Mouse (Mus musculus) cerebellum, postnatal 4 days (tissue): ENCODE data around the gene Ip6k3.

Source experiments
- DNase-seq, 2 experiments: peaks; one replicate each; pipeline ENCODE4 v3.0.0; 2022; ENCODE audit warnings: low spot score in 2 of 2, mixed read lengths in 1 of 2

The Ip6k3 gene

DNA sequence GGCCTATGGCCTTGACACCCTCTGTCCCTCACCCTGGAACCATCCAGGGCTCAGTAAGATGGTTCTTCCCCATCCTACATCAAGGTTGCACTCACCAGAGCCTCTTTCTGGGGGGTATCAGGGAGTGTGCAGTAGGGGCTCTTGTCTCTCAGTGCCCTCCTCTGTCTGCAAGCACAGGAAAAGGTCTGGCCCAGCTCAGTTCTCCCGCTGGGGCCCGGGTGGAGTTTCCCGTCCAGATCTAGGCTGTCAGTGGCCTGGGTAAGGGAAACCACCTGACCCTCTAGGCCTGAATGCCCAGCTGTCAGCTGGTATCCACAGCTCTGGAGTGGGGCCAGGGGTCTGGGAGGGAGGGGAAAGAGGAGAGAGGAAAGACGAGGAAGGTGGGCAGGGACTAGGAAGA is at the start of gene Ip6k3:
Ip6k3 (minus strand) TSS at position 251 of the 400 bp plus-strand sequence.
- peak in 1 of 2 experiments; percentile 31 for DNase-seq

DNA sequence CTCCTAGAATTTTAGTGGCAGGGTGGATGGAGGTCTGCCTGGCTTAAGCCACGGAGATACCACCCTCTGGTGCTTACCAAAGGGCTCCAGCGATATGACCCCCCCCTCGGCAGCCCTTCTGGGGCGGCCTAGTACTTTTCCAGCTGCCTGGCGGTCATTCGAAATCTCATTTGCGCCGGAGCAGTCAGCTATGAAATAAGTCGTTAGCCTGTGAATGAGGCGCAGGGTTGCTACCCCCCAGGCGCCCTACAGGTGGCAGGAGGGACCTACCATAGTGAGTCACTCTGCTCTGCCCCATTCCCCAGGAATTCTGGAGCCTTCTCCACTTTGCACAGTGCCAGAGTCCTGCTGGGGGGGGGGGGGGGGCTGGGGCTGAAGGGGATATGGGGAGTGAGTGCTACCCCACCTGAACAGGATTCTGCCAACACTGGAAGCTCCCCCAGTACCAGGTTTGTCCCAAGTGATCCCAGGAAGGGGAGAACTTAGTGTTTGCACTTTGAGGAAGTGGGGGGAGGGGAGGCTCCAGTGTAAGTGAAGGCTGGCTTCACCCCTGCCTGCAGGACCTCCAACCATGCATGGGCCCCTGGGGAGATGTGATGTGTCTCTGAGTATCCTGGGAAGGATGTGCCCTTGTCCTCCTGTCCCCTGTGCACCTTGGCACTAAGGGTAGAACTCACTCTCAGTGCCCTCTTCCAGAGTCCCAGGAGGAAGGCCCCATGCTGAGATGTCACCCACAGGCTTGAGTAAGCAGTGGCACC is 45.4 kb upstream of the Ip6k3 start:
- DNase-seq: peak in 1 of 2 experiments; percentile 79

DNA sequence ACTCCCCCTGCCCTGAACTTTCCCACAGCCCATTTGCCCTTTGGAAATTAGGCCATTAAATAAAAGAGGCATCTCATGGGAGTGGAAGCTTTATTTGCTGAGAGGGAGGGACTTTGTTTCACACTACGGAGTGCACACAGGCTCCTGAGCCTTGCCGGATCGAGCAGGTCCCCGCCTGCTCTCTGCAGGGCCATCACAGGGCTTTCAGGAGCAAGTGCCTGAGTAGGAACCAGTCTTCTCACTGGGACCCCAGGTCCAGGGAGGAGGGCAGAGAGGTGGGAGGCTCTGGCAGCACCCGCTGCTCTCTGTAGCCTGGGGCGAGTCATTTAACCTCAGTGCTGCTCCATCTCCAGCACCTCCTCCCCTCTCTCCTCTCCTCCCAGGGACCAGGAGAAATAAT is 44.4 kb upstream of the Ip6k3 start:
- no peak for DNase-seq

DNA sequence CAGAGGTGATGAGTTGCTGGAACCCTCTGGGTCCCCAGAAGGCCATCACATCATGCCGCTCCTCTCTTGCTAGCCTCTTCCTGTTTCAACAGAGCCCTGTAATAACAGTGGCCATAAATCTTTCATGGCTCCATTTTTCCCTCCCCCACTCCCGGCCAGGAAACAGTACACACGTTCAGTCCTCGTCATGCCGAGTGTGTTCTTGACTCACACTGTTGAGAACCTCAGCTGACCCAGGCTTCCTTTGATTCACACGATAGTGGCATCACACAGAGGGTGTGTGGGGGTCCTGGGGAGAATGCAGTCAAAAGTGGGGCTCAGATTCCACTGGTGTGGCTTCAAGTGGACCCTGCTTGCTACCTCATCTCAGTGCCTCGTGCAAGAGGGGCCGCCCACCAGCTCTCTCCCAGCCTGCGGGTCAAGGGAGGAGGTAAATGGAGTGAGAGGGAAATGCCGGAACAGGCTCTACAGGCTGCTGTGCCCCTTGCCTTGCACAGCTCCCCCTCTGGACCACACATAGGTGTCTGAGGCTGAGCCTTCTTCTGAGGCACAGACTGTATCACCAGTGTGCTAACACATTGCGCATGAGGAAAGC is 39.6 kb upstream of the Ip6k3 start:
- no peak for DNase-seq

DNA sequence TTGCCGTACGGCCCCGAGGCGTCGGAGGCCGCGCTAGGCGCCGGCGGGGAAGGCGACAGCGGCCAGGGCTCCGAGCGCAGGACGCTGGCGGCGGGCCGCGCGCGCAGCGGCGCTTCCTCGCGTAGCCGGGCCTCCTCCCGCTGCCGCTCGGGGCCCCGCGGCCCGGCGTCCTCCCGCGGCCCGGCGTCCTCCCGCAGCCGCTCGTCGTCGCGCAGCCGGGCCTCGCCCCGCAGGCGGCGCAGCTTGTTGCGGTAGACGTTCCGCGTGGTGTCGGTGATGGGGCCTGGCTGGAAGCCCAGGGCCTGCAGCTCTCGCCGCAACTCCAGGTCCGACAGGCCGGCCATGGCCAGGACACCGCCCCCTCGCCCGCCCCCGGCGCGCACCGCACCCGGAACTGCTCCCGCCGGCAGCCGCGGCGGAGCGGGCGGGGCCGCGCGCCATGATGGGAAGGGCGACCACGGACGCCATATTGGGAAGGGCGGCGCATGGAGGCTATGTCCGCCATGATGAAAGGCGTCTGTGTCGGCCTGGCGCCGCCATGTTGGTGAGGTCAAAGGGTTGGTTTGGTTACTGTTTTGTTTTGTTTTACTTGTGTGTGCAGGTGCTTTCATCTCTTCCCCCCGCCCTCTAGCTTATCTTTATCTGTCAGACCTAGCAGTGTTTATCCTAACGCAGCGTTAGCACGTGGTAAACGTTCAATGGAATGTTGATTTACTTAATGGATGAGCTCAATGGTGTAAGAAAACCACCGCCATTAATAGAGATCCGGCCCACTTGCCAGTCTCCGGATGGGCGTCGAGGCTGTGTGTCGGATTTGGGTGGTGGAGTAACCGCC is 36.7 kb upstream of the Ip6k3 start, which contains the start of gene Lemd2:
Lemd2 (minus strand) TSS at position 395 of the 835 bp plus-strand sequence.
- peak; percentile 94 for DNase-seq

DNA sequence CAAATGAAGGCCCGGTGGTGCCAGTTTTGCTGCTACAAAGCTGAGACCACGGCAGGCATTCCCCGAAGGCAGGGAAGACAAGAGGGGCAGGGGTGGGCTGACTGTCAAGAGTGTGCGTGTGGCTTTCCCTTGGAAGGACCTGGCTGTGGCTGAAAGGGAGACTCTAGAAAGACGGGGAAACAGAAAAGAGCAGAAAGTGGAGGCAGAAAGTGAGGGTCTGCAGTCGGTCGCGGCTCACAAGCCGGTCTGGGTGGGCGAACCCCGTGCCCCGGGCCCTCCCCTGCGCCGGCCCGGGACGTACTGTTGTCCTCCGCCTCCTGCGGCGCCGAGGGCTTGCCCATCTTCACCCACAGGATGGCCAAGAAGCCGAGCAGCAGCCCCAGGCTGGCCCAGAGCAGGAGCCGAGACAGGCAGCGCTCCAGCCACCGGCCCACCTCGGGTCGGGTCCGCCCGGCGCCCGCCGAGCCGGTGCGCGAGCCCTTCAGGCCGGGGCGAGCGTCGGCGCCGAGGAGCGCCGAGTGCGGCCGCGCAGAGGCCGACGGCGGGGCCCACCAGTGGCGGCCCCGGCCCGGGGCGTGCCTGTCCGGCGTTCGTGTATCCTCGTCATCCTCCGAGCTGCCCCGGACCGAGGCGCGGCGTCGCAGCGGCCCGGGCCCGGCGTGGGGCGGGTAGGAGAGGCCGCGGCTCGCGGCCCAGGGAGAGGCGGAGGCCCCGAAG is 35.9 kb upstream of the Ip6k3 start:
- no peak for DNase-seq

DNA sequence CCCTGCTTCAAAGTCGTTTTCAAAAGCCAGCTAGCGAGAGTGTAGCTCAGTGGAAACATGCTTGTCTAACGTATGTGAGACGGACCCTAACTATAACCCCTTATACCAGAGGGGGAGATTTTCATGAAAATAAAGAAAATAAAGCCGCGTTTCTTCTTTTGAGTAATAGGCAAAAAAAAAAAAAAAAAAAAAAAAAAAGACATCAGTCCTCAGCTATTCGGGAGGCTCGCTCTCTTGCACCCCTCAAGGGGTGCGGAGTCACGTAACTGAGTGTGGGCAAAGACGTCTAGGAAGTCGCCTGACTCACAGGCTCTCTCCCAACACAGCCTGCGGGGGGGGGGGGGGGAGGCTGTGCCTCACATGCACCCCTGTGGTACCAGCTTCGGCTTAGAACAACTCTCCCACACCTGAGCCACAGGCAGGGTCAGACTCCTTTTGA is 35.3 kb upstream of the Ip6k3 start:
- no peak for DNase-seq

DNA sequence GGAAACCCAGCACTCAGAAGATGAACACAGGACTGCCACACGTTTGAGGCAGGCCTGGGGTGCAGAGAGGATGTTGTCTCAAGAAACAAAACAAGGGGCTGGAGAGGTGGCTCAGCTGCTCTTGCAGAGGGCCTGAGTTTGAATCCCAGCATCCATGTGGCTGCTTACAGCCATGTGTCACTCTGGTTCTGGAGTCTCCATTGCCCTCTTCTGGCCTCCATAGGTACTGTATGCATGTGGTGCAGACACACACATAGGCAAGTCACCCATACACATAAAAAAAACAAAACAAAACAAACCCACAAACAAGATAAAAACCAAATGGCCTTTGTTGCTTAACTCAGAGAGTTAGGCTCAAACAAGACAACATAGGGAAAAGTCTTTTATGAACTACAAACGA is 34.4 kb upstream of the Ip6k3 start:
- no peak for DNase-seq

DNA sequence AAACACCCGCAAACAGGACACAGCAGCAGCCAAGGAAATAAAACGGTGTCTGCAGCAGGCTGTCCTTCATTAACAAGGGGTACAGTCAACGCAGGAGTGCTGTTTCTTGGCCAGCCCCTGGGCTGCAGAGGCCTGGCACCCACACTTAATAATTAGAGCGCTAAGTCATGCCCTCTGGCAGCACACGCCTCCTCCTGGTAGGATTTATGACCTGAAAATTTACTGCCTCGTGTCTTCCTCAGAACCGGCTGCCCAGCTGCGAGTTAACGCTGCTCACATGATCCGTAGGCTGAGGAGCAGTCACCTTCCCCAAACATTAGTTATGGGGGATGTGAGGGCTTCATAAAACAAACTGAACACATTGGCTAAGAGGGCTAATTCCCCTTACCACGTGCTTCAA is 33.2 kb upstream of the Ip6k3 start:
- DNase-seq: no peak

DNA sequence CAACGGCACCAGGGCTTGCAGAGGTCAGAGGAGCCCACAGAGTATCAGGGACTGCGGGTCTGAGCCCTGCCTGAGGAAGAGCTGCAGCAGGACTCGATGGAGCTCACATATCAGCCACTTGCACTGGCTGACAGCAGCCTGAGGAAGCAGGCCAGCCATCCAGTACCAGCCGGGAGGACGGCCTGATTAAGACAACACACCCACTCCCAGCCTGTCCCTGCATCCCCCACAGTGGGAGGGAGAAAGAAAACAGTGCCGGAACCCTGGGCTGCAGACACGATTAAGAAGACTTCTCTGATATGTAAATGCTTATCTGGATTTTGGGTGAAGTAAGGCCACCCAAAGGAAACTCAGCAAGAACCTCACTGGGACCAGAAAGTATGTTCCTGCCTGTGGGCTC is 32.3 kb upstream of the Ip6k3 start:
- no peak for DNase-seq

DNA sequence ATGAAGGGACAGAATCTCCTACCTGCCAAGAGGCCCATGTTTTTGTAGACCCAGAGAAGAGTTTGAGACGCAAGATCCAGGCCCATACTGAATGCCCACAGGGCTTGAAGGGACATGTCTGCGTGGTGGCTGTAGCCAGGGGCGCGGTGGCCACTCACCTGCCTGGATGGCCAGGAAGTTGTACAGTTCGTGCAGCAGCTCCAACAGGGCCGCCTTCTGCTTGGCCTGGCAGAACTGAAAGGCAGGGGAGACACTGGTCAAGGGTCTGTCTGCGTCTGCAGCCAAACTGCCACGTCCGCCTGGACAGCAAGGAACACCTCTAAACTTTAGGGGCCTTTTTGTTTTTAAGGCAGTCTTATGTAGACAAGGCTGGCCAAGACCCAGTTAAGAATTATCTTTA is 31.6 kb upstream of the Ip6k3 start:
- DNase-seq: no peak

DNA sequence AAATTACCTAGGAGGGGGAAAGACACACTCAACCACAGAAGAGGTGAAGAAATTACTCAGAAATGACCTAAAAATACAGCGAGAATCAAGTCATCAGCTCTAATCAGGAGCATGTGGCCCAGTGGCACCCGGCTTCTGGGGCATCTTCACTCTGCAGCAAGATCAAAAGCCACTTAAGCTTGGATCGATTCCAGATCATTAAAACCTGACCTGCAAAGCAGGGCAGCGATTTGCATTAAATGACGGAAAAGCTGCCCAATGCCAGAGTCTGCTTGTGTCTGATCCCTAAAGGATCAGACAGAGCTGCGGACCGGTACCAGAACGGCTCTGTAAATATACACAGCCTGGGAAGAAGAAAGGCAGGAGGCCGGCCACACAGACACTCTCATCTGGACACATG is 28.6 kb upstream of the Ip6k3 start:
- no peak for DNase-seq

DNA sequence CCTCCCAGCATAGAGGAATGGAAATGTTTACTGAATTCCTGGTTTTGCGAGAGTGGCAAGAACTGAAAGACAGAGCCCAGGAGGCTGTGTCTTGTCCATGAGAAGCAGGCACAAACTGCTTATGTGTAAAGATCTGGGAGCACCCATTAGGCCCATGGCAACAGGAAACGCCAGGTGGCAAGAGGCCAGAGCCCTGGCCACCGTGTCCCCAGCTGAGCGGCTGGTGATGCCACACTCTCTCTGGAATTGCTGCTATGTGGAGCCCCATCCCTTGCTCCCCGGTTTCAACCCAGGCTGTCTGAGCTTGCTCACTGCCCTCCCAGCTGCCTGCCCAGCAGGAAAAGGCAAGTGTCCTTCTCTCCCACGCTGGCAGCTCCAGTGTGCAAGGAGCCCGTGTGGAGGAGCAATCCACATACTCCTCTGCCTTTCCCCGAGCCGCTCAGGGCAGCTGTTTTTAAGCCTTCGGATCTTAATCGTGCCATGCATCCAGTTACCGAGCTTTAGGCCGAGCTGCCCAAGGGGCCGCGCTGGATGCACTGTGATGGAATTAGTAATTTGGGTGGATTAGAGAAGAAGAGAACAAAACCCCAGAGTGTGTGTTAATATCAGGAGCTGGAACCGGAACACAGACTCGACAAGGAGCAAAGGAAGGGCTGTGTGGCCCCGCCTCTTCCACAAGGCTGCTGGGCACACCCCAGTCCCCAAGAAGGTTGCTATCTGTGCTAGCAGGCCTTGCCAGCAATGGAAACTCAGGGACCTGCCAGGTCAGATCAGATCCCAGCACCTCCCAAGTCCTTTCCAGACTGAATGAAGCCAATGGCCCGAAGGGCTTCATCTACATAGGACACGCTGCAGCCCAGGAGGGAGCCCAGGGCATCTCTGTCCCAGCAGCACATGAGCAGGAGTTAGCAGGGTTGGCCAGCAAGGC is 26.9 kb upstream of the Ip6k3 start:
- DNase-seq: no peak

DNA sequence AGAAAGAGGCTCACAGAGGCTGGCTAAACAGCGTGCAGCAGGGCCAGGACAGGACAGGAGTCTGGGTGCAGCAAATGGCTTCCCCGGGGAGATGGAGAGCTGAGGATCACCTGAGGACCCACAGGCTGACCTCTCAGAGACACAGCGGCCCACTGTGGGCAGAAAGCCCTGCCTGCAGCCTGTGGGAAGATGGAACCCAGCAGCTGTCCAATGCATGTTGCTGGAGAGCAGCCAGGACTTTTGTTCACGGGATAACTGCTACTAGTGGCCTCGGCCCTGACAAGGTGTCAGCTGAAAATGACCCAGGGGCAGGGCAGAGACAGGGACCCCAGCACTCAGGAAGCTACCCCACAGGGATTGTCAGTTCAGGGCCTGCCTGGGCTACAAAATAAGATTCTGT is 24.2 kb upstream of the Ip6k3 start:
- no peak for DNase-seq

DNA sequence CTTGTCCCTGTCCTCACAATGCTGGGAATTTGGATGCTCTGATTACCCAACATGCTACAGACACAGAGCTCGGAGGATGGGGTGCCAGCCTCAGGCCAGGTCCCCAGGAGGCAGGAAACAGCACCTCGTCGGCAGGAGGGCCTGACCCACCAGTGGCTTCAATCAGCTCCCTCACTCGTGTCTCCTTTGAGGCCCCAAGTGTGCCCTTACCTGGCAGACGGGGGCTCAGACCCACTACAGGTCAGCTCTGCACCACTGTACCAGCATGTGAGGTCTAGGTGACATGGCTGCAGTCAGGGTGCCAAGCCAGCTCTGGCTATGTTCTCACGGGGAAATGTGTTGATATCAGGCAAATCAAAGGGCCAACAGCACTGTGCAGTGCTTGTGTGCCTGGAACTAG is 23.6 kb upstream of the Ip6k3 start:
- no peak for DNase-seq

DNA sequence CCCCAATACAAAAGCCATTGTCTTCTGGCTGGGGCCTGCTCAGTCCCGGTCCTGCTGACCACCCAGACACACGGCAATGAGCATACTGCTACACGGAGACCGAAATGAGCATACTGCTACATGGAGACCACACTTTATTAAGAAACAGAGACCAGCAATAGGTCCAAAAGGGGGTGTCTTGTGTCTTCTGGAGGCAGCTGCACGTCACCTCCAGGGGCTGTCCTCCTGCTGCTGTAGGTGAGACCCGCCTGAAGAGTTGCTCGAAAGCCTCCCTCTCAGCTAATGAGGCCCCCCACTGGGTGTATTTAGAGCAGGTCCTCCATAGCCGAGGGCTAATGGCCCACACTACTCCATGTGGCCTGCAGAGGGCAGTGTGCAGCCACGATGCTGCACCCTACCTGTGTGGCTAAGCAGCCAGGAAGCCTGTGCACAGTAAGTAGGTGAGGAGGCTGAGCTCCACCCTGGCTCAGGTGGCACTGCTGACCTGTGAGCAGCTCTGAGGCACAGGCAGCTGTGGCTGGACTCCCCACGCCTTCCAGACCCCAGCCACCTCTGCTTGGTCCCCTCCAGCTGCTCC is 22.1 kb upstream of the Ip6k3 start:
- DNase-seq: peak; percentile 54 to 76

DNA sequence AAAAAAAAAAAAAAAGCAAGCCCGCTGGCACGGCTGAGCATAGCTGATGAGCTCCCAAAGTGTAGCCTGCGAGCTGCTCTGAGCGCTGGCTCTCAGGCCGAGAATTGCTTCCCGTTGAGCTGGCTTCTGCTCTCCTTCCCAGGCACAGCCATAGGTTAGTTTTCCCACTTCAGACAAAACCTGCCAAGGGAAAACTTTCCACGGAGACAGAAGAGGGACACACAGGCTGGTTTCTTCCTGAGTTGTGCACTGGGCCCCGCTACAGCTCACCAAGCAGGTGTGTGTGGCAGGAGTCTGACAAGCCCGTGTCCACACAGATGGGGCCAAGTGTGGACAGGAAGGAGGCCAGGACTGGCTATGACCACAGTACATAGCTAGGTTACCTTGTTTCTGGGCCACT is 21.3 kb upstream of the Ip6k3 start:
- no peak for DNase-seq

DNA sequence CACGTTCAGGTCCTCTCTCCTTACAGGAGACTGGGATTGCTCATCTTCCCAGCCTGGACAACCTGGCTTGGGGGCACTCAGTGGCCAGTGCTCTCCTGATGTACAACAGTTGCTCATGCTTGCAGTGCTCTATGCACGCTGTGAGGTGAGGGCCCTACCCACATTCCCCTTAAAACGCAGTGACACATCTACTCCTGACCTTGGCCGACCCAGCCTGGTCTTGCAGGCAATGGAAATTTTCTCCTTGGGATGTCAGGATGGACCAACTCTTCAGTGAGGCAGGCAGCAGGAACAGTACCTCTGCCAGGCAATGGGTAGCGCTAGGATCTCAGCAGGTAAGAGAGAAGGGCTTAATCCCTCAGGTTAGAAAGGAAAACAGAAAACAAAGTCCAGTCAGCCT is 19.5 kb upstream of the Ip6k3 start:
- no peak for DNase-seq

DNA sequence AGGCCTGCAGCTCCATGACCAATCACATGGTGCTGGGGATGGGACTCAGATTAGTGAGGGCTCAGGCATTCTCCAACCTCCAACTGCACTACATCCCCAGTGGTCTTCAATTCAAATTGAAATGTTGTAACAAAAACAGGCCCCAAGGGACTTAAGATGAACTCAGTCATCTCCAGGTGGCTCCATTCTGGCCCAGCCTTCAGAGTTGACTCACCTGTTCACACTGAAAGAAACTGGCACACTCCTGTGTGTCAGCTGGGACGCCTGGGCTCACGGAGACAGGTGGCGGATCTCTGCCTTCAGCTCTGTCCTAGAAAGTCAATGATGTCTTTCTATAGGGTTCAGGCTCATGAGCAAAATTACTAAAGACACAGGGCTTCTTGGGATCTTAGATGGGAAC is 18.5 kb upstream of the Ip6k3 start:
- DNase-seq: no peak

DNA sequence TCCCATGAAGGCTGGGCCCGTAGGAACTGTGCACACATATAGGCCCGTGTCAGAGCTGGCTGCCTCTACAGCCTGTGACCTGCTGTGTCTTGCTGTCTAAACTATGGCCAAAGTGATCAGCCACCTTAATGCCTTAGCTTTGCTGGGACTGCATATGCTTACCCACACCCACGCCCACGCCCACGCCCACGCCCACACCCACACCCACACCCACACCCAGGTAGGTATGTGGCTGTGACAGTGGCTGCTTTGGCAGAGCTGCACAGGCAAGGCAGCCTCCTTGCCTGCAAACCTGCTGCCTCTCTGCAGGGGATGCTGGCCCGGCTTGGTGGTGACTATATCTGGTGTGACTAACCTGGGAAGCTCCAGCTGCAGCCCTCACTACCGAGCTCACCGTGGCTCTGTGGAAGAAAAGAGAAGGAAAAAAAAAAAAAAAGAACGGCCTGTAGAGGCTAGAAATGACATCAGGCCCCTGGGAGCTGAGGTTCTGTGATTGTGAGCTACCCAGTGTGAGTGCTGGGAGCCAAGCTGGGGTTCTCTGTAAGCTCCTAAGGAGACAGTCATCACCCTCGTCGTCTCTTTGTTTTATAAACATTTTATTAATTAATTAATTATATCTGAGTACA is 16.2 kb upstream of the Ip6k3 start:
- no peak for DNase-seq
